Mouse (Mus musculus) heart, postnatal 10 days (tissue): ENCODE data around the gene Otoa. TPM values are rescaled to one million over a fixed set of nuclear protein-coding genes. Genes with fewer than 3 reads are reported as not detected.

ENCODE experiments used
- DNase-seq, 2 experiments: peaks; one replicate each; pipeline ENCODE4 v3.0.0; 2021
- intact Hi-C: fragments of 180-260 bp; cut with DNase I; formaldehyde crosslinking; loops from one replicate; pipeline ENCODE4 v1.15.1; 2025
- total RNA-seq, 2 experiments: library from RNA; stranded (reverse); gene quantifications; 2 replicates each; pipeline ENCODE4 v1.2.3; 2021

Otoa gene
- 1 to 10 TPM; 2.3 to 4.9 TPM for total RNA-seq

DNA sequence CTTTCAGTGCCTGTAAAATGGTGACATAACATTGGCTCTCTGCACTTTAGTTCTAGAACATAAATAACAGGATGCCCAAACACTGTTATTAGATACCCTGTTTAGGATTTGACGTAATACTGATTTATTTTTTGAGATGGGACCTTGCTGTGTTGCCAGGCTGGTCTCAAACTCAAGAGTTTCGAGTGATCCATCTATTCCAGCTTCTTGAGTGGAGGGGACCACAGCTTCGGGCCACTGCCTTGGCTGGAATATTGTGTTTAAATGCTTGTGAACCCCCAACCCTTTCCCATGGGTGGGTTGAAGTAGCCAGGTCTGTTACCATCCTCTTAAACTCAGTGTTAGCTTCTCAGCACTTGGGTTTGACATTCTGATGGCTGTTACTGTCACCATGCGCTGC, at the start of gene Otoa:
Gene Otoa, plus strand, starts transcription at position 301 of the 400 bp plus-strand sequence.
- DNase-seq: no peak
- intact Hi-C loops: no loop called here

DNA sequence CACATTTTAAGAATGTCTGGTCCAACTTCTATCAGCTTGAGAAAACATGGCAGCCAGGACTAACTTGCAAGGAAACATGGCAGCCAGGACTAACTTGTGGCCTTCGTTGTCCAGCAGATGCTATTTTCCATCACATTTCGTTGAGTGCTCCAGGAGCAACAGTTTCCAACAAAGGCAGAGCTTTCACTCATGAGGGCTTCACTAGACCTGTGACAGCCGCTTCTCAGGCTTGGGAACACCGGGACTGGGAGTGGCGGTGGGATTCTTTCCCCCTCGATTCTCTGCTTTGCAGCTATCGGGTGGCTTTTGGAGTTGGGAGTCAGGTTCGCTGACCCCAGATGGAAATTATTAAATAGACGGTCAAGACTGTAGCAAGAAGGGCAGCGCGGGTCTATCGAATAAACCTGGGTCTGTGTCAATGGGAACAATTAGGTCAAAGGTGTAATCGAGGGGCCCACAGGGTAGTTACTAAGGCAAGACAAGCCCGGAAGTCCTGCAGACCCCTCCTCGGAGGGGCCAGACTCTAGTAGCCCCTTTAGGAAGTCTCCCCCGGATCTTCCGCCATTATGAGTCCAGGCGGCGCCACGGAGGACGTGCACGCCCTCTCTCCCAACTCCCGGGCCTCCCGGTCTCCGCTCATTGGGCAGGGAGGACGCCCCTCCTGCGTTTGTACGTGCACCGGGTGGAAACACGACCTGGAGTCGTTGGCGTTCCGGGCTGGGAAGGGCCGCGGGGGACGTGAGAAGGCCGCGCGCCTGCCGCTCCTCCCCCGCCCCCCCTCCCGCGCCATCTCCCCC, 47.4 kb upstream of the Otoa start, which contains the start of gene Mettl9:
Gene Mettl9, plus strand, starts transcription at position 590 of the 797 bp plus-strand sequence.
- intact Hi-C loops: loop anchor here (2.0 to 5.0 kb wide), 2 partner anchors 51 to 947 kb away; partner anchors contain the start of genes Cdr2 and Mfsd13b
- peak; percentile 96 to 98 for DNase-seq

DNA sequence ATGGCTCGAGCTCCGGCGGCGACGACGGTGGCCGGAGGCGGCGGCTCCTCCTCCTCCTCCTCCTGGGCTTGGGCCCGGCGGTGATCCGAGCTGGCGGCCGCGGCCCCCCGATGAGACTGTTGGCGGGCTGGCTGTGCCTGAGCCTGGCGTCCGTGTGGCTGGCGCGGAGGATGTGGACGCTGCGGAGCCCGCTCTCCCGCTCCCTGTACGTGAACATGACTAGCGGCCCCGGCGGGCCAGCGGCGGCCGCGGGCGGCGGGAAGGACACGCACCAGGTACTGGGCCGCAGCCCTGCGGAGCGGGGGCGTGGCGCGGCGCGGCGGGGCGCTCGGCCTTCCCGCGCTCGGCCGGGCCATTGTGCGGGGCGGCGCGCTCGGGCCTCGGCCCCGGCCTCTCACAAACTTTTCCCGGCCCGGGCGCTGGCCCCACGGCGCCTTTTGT, 46.7 kb upstream of the Otoa start:
- no peak for DNase-seq
- intact Hi-C loops: loop anchor here (2.0 to 5.0 kb wide), 2 partner anchors 52 to 947 kb away; partner anchors contain the start of genes Cdr2 and Mfsd13b

DNA sequence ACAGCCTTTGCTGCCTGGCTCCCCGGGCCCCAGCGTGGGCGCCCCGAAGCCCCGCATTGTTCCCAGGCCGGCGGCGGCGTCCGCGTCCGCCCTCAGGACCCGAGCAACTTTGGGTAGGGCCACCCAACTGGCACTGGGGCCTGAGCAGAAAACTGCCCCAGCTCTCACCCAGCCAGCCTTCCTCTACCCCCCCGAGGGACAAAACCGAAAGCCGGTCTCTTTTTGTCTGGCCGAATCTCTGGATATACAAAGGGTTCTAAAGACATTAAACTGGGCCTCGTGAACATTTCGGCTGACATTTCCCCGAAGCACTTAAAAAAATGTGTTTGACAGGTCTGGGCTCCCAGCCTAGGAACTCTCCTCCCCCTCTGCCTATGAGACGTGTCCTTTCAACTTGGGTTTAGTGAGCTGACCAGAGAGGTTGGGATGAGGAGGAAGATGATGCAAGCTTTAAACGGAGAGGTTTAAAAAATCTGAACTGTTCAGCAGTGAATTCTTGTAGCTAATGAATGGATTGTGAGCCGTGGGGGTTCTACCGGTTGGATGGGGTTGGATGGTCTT, 46.2 kb upstream of the Otoa start:
- DNase-seq: peak; percentile 68 to 70
- intact Hi-C loops: loop anchor here (2.0 kb wide), 1 partner anchor 52 kb away; the partner anchor contains the start of genes Cdr2 and Mfsd13b

DNA sequence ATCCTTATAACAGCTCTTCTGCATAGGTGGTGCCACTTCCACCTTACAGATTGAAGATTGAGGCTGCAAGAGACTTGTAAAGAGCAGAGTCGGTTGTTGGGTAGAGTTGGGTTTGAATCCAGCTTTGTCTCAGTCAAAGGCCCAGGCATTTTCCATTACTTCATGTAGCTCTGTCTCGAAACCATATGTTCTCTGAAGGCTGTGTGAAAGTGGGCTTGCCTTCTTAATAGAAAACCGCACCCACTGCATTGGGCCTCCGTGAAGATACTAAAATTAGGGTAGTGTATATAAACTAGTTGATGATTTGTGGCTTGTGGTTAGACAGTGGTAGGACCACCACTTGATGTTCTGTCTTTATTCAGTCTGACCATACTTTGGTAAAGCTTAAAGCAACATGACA, 40.9 kb upstream of the Otoa start:
- intact Hi-C loops: no loop called here

DNA sequence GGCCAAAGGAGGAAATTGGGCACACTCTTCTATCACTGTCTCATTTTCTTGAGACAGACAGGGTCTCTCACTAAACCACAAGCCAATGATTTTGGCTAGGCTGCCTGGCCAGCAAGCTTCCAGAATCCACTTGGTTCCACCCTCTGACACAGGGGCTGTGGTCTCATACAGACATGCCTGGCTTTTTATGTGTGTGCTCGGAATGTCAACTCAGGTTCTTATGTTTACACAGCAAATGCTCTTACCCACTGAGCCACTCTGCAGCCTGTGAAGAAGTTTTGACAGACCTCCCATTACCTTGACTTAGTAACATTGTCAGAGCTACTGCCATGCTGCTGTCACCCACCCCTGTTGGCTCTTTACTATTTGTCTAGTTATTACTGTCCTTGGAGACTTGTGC, 39.5 kb upstream of the Otoa start:
- no peak for DNase-seq
- intact Hi-C loops: no loop called here

More for the DNA sequence above, 40.9 kb upstream of the Otoa start:
- no peak for DNase-seq

DNA sequence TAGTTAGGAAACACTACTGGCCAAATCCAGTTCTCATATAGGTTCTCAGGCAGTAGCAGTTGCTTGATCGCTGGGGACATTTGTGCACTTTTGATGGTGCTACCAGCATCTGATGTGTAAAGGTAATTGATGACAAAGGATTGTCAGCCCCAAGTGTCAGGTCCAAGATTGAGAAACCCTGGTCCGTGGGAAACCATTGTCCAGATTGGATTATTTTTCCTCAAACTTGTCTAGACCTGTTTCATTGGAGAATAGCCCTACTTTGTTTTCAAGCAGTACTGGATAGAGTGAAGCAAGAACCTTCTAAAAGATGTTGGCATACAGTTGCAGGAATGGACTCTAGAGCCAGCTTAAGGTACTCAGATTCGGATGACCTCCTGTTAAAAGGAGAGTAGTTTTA, 38.4 kb upstream of the Otoa start:
- intact Hi-C loops: no loop called here
- no peak for DNase-seq

DNA sequence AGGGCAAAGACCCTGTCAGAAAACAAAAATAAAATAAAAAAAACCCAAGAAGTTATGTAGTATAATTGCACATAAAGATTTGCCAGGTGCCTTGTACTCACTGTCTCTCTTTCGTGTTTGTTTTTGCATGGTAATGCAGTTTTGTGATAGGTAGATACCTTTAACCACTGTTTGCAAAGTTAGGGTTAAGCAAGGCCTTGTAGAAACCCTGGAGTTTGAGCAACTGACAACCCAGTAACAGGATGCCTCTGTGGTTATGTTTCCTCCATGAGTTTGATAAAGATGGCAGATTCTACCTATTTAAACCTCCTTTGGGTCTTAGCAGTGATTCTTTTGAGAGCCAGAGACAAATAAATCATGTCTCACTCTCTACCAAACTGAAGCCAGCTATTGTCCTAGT, 37.9 kb upstream of the Otoa start:
- intact Hi-C loops: no loop called here
- DNase-seq: no peak

DNA sequence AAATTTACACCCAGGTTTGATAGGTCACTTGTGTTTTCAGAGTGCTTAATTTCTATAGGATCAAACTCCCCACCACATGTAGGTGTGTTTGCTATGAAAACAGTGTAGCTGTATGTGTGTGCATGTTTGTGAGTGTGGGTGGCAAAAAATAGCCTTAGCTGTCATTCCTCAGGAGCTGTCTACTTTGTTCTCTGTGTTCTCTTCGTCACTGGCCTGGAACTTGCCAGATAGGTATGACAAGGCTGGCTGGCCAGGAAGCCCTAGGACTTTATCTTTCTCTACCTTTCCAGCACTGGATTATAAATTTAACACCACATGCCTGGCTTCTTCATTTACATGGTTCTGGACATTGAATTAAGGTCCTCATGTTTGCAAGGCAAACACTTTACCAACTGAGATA, 37.2 kb upstream of the Otoa start:
- intact Hi-C loops: no loop called here
- peak; percentile 43 to 69 for DNase-seq

DNA sequence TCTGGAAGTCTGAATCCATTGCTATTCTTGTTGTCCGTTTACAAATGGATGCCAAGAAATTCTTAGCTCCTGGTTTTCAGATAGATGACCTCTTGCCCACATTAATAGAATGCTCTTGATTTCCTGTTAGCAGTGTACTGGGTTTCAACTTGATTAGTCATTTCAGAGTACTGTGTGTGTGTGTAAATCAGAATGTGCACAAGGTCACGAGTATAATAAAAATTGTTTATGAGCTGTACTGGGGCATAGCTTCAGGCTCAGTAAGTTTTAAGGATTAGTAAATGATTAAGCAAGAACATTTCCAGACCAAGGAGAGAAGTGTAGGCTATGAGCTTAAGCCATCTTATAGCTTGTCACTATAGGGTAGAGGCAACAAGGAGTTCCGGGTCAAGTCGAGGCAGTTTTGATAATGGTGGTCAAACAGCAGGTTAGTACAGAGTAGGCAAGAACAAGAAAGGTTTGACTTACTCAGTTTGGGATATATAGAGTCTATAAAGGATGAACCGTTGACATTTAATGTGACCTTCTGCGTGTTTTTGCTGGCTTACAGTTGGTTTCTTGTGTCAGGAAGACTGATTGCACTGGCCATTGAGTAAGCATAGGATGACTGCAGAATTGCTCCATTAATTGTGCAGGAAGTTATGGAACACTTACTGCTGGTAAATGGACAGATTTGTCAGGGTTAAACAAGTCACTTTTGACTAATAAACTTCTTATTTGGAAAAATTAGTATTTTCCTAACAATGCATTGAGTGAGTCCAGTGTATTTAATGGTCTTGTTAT, 35.6 kb upstream of the Otoa start:
- intact Hi-C loops: no loop called here
- DNase-seq: no peak

DNA sequence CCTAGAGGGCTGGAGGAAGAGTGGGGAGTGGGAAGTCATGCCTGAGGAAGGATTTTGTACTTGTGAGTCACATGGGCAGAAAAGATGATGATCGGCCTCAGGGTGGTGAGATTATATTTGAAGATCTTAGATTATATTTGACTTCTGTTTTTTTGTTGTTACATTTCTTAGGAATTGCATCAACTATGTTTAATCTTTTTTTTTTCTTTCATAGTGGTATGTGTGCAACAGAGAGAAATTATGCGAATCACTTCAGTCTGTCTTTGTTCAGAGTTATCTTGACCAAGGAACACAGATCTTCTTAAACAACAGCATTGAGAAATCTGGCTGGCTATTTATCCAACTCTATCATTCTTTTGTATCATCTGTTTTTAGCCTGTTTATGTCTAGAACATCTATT, 33.8 kb upstream of the Otoa start:
- intact Hi-C loops: no loop called here
- no peak for DNase-seq

DNA sequence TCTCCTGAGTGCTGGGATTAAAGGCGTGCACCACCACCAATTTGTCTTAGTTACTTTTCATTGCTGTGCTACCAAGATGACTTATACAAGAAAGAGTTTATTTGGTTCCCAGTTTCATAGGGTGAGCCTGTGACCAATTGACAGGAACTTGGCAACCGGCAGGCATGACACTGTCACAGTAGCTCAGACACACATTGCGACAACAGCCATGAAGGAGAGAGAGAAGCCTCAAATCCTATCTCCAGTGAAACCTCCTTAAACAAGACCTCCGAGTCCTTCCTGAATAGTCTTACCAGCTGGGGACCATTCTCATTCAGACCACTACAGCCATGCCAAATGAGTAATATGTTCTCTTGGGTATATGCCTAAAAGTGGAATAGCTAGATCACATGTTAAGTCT, 28.4 kb upstream of the Otoa start:
- DNase-seq: peak in 1 of 2 experiments; percentile 11
- intact Hi-C loops: no loop called here

DNA sequence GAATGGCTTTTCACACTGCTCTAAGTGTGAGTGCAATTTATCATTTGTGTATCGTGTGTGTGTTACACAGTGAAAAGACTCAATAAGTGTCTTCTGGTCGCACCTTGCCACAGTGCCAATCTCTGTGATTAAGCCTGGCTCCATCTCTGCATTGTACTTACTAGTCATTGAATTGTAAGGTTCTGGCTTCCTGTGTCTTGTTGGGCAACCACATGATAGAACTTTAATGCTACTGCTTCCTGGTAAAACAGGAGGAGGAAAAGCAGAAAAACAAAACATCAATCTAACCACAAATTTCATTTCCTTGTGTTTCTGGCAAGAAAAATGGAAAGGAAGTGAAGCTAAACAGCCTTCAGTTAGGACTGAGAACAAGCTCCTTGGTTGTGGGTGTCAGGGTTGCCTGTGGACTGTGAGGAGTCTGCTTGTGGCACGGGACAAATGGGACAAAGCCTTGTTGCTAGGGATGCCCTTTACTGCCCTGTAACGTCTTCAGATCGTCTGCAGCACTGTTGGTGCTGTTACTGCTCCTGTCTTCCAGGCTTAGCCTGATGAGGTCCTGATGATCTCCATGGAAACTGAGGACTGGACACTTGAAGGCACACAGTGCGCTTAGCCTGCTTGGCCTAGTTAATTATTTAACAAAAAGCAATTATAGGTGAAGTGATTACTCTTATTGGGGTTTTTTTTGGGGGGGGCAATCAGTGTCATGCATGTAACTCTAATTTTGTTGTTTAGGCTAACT, 21.8 kb upstream of the Otoa start:
- no peak for DNase-seq
- intact Hi-C loops: loop anchor here (5.0 kb wide), 1 partner anchor 222 kb away; no protein-coding TSS in a partner anchor

DNA sequence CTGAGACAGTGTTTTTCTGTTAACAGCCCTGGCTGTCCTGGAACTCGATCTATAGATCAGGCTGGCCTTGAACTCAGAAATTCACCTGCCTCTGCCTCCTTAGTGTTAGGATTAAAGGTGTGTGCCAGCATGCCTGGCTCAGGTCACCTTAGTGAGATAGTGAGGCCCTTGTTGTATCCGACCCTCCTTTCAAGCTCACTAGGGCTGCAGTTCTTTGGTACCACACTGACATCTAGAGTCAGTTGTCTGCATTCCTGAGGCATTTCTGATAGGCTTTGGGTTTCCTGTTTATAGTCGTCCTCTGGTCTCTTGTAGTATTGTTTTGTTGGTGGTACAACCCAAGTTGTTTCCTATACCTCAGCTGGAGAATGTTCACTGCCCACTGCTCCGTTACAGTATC, 17.1 kb upstream of the Otoa start:
- intact Hi-C loops: loop anchor here (1.0 to 5.0 kb wide), 3 partner anchors 44 to 227 kb away; no protein-coding TSS in a partner anchor
- peak; percentile 47 to 57 for DNase-seq

DNA sequence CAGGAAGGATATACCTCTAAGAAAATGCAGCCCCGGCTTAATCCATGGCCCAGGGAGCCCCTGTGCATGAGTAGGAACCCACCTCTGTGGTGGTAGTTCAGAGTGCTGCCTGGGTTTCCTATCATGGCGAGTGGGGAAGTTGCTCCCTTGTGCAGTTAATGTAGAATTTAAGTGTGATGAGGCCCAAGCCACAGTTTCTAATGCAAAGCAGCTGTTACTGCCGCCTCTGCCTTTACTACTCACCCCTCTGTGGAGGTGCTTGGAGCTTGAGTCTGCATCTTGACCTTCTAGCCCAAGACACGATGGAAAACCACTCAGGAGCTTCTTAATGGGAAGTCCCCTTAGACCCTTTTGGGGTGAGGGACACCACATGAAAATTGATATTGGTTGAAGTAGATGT, 10.2 kb upstream of the Otoa start:
- DNase-seq: no peak
- intact Hi-C loops: no loop called here

DNA sequence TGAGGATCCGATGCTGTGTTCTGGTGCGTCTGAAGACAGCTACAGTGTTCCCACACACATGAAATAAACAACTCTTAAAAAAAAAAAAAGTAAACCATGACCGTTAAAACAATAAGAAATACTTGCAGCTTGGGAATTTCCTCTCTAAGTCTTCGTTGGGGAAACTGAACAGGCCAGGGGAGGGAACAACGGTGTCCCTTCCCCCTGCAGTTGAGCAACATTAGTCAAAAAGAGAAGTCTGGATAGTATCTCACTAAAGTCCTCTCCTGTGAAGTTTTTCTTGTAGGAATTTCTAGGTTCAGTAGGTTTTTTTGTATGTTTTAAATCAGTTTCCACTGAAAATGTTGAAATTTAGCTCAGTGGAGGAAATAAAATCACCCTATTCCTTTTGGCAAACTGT, 8.9 kb upstream of the Otoa start:
- DNase-seq: no peak
- intact Hi-C loops: no loop called here

DNA sequence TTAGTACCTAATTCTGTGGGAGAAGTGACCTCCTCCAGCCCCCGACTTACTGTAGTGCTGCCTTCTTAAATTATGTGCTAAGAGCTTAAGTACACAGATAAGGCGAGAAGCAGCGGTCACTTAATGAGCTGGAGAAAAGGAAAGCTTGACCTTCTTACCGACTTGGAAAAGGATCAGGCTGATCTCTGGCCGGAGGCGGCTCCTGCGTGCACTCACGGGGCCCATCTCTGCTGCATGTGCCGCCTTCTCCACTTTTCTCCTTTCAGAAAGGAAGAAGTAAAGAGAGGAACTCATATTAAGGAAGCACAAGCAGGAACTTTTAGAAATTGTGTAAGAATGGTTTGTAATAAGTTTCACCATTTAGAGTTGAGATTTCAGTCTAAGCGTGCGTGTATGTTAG, 7.2 kb upstream of the Otoa start, which contains the start of gene Igsf6:
Gene Igsf6, minus strand, starts transcription at position 292 of the 400 bp plus-strand sequence.
- intact Hi-C loops: no loop called here
- DNase-seq: peak; percentile 37 to 41

DNA sequence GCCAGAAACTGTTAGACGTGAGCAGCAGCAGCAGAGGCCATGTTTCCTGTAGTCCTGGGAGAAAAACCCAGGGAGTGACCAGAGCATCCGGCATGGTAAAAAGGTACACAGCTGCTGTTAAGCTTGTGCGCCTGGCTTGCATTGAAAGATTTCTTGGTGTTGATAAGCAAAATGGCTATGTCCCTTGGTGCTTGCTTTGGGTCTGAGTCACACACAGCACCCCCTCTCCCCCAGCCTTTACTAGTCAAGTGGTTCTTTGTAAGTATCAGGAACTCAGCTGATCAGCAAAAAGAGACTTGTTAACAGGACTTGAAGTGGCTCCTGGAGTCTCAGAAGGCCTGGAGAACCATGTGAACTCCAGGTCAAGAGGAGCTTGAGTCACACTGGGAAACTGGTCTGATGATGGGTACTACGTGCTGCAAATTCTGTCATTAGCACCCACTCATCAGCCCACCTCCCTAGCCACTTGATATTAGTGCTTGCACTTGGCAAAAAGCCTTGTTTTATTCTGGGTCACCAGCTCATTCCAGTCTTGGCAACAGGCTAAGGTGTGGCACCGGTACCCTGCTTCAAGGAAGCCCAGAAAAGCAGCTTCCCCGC, 6.5 kb upstream of the Otoa start:
- intact Hi-C loops: no loop called here
- DNase-seq: peak; percentile 49 to 52

DNA sequence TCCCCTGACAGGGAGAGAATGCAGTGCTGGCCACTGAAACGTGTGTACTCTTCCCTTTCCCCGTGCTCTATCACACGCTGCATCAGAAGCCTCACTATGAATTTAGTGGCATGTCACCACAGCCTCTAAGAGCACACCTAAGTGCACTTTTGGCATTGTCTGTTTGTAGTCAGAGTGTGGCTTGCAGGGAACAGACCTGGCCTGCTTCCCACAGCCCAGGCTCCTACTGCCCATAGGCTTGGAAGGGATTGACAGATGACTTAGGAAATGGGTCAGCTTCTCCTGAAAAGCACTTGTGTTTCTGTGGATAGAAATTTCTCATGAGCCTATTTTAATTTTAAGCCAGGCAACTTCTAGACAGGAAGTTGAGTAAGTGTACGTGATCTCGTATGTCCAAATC, 6.0 kb upstream of the Otoa start:
- intact Hi-C loops: no loop called here
- no peak for DNase-seq

DNA sequence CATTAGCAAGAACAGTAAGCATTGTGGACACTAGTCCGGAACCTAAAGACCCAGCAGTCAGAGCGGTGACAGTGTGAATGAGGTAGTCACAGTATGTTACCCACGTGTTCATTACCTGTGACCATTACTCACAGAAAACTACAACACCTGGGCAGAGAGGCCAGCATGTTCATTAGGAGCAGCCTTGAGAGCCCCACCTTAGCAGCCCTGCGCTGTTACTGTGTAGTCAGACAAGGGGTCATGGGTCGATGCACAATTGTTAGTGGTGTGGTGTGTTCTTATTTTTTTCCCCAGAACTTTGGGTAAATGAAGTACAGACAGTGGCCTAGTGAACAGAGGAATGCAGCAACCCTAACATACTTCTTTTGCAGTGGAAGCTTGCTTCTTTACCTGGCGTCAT, 4.1 kb upstream of the Otoa start:
- intact Hi-C loops: no loop called here
- no peak for DNase-seq
